Mouse (Mus musculus) brain, embryonic 14.5 days (tissue): Measurements from ENCODE around the gene Aaed1. TPM values are rescaled to one million over a fixed set of nuclear protein-coding genes. Genes with fewer than 3 reads are reported as not detected.

ENCODE experiments used
- DNase-seq: peaks from one replicate; pipeline ENCODE4 v3.0.0-alpha.2; 2011; ENCODE audit warnings: low read depth
- CTCF ChIP-seq: fragments of 200-500 bp; IDR thresholded peaks from 2 replicates; pipeline ENCODE4 v1.5.1; 2012; ENCODE audit warnings: inconsistent platforms, mild to moderate bottlenecking, moderate library complexity, borderline replicate concordance; ENCODE audit not compliant: insufficient read depth, insufficient read length; ENCODE audit errors: extremely low read depth
- POLR2A ChIP-seq: fragments of 200-500 bp; IDR thresholded peaks from 2 replicates; pipeline ENCODE4 v1.6.1; 2012; ENCODE audit warnings: mild to moderate bottlenecking, inconsistent platforms, borderline replicate concordance; ENCODE audit not compliant: poor library complexity, insufficient read depth, insufficient read length, severe bottlenecking; ENCODE audit errors: extremely low read depth
- polyA plus RNA-seq: library from polyadenylated mRNA; depleted of rRNA; stranded (reverse); fragments of >200 nt; gene quantifications from 2 replicates; pipeline ENCODE4 v1.2.3, GENCODE M21; 2012

The Aaed1 gene
- polyA plus RNA-seq, 1 experiment = 5.8 TPM

GRCm38 (mm10) chr13:64322561-64323281, 10.2 kb upstream of the Aaed1 start:
- DNase-seq = no peak
- no peak for TF ChIP-seq CTCF
- TF ChIP-seq POLR2A = no peak

DNA sequence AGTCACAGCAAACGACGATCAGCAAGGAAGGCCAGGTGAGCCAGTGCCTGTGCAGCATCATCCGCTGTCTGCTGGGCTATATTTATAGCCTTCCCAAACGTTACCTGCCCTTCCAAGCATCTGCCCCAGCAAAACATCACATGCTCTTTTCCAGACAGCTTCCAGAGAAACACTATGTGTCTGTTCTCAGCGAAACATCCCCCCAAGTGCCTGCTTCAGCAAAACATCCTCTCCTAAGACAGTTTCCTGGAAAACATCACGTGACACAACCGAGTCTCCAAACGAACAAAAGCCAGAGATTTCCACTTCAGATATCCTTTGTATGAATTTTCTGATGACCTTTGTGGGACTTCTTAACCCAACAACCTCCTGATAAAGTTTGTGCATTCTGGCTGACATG, 7.8 kb upstream of the Aaed1 start:
- TF ChIP-seq POLR2A (no peak), CTCF (no peak)
- DNase-seq = no peak

DNA sequence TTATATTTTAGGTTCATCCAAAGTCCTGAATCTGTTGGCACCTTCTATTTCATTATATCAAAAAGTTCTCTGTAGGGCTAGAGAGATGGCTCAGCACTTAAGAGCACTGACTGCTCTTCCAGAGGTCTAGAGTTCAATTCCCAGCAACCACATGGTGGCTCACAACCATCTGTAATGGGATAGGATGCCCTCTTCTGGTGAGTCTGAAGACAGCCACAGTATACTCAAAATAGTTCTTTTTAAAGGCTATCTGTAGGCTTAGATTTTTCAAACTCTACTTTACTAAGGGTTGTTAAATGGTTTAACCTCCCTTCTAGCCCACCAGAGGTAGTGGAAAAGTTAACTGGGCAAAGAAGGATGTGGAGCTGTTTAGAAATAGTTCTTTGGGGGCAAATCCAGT, 7.3 kb upstream of the Aaed1 start:
- no peak for DNase-seq
- TF ChIP-seq POLR2A (no peak), CTCF (no peak)

DNA sequence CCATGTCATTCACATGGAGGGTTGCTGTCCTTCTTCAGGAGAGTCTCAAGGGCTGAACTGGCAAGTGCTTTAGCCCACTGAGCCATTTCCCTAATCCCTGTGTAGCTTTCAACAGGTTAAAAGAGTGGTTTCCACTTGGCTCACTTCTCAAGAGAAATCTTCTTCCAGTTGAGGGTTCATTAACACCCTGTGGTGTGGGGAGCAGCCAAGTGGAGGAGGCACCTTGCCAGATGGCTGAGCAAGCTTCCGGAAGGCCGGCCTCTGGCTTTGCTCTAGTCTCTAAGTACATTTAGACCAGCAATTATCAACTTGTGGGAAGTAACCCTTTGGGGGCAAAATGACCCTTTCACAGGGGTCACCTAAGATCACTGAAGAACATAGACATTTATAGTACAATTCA, 5.8 kb upstream of the Aaed1 start:
- no peak for TF ChIP-seq CTCF
- TF ChIP-seq POLR2A = no peak
- peak; percentile 25 for DNase-seq

- DNase-seq = peak; percentile 75
- no peak for TF ChIP-seq POLR2A
- no peak for TF ChIP-seq CTCF
Measured at GRCm38 (mm10) chr13:64315483-64316050, 3.1 kb upstream of the Aaed1 start.

DNA sequence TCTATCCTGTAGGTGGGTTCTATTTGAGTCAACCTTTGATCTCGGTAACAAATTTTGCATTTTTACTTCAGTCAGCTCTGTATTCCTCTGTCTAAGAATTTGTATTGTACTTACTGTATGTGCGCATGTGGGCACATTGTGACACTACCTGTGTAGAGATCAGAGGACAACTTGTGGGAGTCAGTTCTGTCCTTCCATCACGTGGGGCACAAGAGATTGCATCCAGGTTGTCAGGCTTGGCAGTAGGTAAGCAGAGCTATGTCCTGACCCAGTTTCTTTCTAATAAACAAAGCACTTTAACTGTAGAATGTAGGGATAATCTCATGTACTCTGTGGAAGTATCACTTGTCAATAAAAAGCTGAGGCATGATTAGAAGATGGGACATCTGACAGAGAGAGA, 1.5 kb upstream of the Aaed1 start:
- no peak for DNase-seq
- TF ChIP-seq POLR2A (no peak), CTCF (no peak)

- no peak for DNase-seq
- no peak for TF ChIP-seq POLR2A
- no peak for TF ChIP-seq CTCF
Measured at GRCm38 (mm10) chr13:64312916-64313289, 393 bp upstream of the Aaed1 start.

DNA sequence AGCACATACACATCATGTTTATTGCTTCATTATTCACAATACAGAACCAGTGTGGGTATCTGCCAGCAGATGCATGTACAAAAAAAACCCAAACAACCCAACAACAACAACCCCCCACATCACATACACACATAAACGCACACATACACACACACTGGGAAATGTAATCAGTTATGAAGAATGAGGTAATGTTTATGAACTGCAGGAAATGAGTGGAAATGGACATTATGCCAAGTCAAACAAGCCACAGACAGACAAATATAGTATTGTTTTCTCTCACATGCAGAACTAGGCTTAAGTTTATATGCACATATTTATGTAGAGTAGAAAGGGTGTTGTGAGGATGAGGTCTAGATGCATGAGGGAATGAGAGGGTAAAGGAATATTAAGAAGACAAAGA, 1.2 kb downstream of the Aaed1 start:
- DNase-seq = no peak
- TF ChIP-seq POLR2A = no peak
- TF ChIP-seq CTCF = no peak

- no peak for TF ChIP-seq CTCF
- no peak for TF ChIP-seq POLR2A
- no peak for DNase-seq
Measured at GRCm38 (mm10) chr13:64310585-64310984, 1.9 kb downstream of the Aaed1 start.

DNA sequence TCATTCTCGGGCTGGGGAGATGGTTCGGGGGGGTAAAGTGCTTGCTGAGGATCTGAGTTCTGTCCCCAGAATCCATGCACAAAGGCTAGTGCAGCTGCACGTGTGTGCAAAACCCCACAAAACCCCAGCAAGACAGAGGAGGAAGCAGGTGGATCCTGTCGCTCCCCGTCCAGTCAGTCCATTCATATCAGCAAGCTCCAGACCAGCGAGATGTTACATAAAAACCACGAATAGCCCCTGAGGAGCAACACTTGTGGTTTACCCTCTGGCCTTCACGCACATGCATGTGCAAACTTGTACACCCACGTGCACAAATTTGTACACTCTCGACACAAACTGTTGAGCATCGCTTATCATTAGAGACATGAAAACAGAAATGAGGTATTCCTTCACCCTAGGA, 2.7 kb downstream of the Aaed1 start:
- TF ChIP-seq CTCF (no peak), POLR2A (no peak)
- DNase-seq = no peak

DNA sequence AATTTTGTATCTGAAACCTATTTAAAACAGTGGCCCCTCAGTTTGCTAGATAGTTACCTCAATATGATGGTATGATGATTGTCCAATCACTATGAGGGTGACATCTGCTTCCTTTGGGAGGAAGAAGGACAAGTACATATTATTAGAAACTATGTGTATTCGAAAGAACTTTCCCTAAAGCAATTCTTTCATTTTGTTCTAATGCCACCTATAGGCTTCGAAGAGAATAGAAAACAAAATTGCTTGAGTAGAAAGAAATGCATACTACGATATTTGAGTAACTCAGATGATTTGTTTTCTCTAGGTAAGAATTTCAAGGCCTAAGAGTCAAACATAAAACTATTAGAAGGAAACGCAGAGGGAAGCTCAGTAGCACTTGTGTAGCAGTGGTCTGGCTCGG, 3.5 kb downstream of the Aaed1 start:
- peak; percentile 16 for DNase-seq
- TF ChIP-seq CTCF (no peak), POLR2A (no peak)

DNA sequence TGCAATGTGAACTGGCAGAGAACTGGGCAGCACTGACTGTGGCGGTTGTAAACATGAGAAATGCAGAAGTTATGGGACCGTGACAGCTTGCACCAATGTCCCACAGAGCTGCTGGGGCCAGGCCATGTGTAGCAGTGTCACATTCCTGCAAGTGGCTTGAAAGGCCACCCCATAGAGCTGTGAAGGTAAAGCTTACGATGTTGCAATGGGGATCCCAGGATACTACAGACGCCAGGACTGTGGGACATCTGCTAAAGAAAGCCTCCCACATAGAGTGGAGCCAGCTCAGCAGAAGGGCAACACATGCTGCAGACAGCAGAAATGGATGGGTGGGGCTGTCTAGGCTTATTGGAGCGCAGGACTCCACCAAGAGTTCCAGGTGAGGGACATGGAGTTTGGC, 5.0 kb downstream of the Aaed1 start:
- TF ChIP-seq CTCF = no peak
- no peak for TF ChIP-seq POLR2A
- no peak for DNase-seq
